Mouse (Mus musculus): ENCODE data around the gene Wdr93.

- TF ChIP-seq POLR2A (IDR thresholded peaks at IDR 0.05; ENCODE audit: borderline replicate concordance, extremely low read depth, low read depth, low read length) (peak; percentile 72; the same call in 1 of the 2 replicates), CTCF (IDR thresholded peaks at IDR 0.05; ENCODE audit: insufficient read depth, low read length) (no peak)
Measured at GRCm38 (mm10) chr7:79801391-79801790, 58.4 kb downstream of the Wdr93 start.

Measured in lung, adult 2 months (tissue).